Mouse (Mus musculus): ENCODE data around the gene Tlk1. TPM values are rescaled to one million over a fixed set of nuclear protein-coding genes. Genes with fewer than 3 reads are reported as not detected.
"Not testable (repeated sequence)": the region's sequence is repeated elsewhere in the genome, so short reads cannot be mapped to it uniquely, and the experiment has no call there.

Gene Tlk1
- total RNA-seq, 2 experiments from 2014 or later = 58.6 to 59.6 TPM

- no peak for ATAC-seq (replicated peaks; ENCODE audit: low FRiP score, poor library complexity, severe bottlenecking)
Measured at GRCm38 (mm10) chr2:70835641-70836305, 10.2 kb upstream of the Tlk1 start.

- ATAC-seq (replicated peaks; ENCODE audit: low FRiP score, poor library complexity, severe bottlenecking) = no peak
Measured at GRCm38 (mm10) chr2:70835209-70835608, 9.7 kb upstream of the Tlk1 start.

GRCm38 (mm10) chr2:70833261-70833660 lies 7.7 kb upstream of the Tlk1 start:
- ATAC-seq (replicated peaks; ENCODE audit: low FRiP score, poor library complexity, severe bottlenecking) = no peak

GRCm38 (mm10) chr2:70831709-70832350 lies 6.3 kb upstream of the Tlk1 start:
- ATAC-seq (replicated peaks; ENCODE audit: low FRiP score, poor library complexity, severe bottlenecking) = no peak

GRCm38 (mm10) chr2:70830683-70831082 lies 5.2 kb upstream of the Tlk1 start:
- peak; percentile 32; the same call in 1 of the 2 replicates for ATAC-seq (replicated peaks; ENCODE audit: low FRiP score, poor library complexity, severe bottlenecking)

- no peak for ATAC-seq (replicated peaks; ENCODE audit: low FRiP score, poor library complexity, severe bottlenecking)
Measured at GRCm38 (mm10) chr2:70829946-70830610, 4.5 kb upstream of the Tlk1 start.

GRCm38 (mm10) chr2:70827780-70828179 lies 2.3 kb upstream of the Tlk1 start:
- 0 out of 2 replicates have a peak, but pooled peaks have one; percentile 12 for ATAC-seq (replicated peaks; ENCODE audit: low FRiP score, poor library complexity, severe bottlenecking)

GRCm38 (mm10) chr2:70826436-70827230 lies 1.1 kb upstream of the Tlk1 start:
- peak; percentile 66 for ATAC-seq (replicated peaks; ENCODE audit: low FRiP score, poor library complexity, severe bottlenecking)

GRCm38 (mm10) chr2:70824838-70825370 lies 624 bp downstream of the Tlk1 start:
- ATAC-seq (replicated peaks; ENCODE audit: low FRiP score, poor library complexity, severe bottlenecking) = peak; percentile 31; the same call in 1 of the 2 replicates

- no peak for ATAC-seq (replicated peaks; ENCODE audit: low FRiP score, poor library complexity, severe bottlenecking)
Measured at GRCm38 (mm10) chr2:70823926-70824800, 1.4 kb downstream of the Tlk1 start.

GRCm38 (mm10) chr2:70823434-70823833 lies 2.1 kb downstream of the Tlk1 start:
- ATAC-seq (replicated peaks; ENCODE audit: low FRiP score, poor library complexity, severe bottlenecking) = no peak

GRCm38 (mm10) chr2:70816939-70817338 lies 8.6 kb downstream of the Tlk1 start:
- no peak for ATAC-seq (replicated peaks; ENCODE audit: low FRiP score, poor library complexity, severe bottlenecking)

- ATAC-seq (replicated peaks; ENCODE audit: low FRiP score, poor library complexity, severe bottlenecking) = no peak
Measured at GRCm38 (mm10) chr2:70816016-70816415, 9.5 kb downstream of the Tlk1 start.

GRCm38 (mm10) chr2:70813608-70814007 lies 11.9 kb downstream of the Tlk1 start:
- ATAC-seq (replicated peaks; ENCODE audit: low FRiP score, poor library complexity, severe bottlenecking) = no peak

- no peak for ATAC-seq (replicated peaks; ENCODE audit: low FRiP score, poor library complexity, severe bottlenecking)
Measured at GRCm38 (mm10) chr2:70811476-70811875, 14.1 kb downstream of the Tlk1 start.

- no peak for ATAC-seq (replicated peaks; ENCODE audit: low FRiP score, poor library complexity, severe bottlenecking)
Measured at GRCm38 (mm10) chr2:70809921-70810320, 15.6 kb downstream of the Tlk1 start.

GRCm38 (mm10) chr2:70808681-70809080 lies 16.8 kb downstream of the Tlk1 start:
- ATAC-seq (replicated peaks; ENCODE audit: low FRiP score, poor library complexity, severe bottlenecking) = 0 out of 2 replicates have a peak, but pooled peaks have one; percentile 46

GRCm38 (mm10) chr2:70807678-70808077 lies 17.9 kb downstream of the Tlk1 start:
- not testable (repeated sequence) for ATAC-seq (replicated peaks; ENCODE audit: low FRiP score, poor library complexity, severe bottlenecking)

GRCm38 (mm10) chr2:70806020-70806419 lies 19.5 kb downstream of the Tlk1 start:
- no peak for ATAC-seq (replicated peaks; ENCODE audit: low FRiP score, poor library complexity, severe bottlenecking)

Data from erythroblast, adult 5-6 weeks (primary cell).